ENCODE assay signal across 8 mouse cellular contexts in genomic region chr12:86798773-86799540, GRCm38 (mm10).
DNase-seq lines count a peak whose midpoint lies in the region; ATAC-seq and TF ChIP-seq lines count a peak whose summit lies in the region.

No protein-coding gene starts in this region.

- peak overlapping the region; percentile 17; the same call in 1 of the 2 replicates for H3K9ac ChIP-seq in heart, embryonic 14.5 days (ENCODE audit: low read length)
- H3K9ac ChIP-seq in liver, embryonic 16.5 days (ENCODE audit: low read depth, low read length), result no peak overlapping the region

- peak overlapping the region; percentile 38 for H3K4me2 ChIP-seq in heart, embryonic 14.5 days (ENCODE audit: low read length)
- no peak overlapping the region for H3K4me2 ChIP-seq in liver, embryonic 16.5 days (ENCODE audit: low read depth, low read length)

- no peak overlapping the region for H3K4me3 ChIP-seq in bone marrow, adult 2 months (replicated peaks; ENCODE audit: control insufficient read depth, low read depth, low read length)
- H3K4me3 ChIP-seq in forebrain, embryonic 10.5 days, result no peak overlapping the region
- no peak overlapping the region for H3K4me3 ChIP-seq in heart, embryonic 14.5 days (ENCODE audit: control insufficient read depth in 1 of 2, insufficient read depth in 1 of 2, low read depth in 1 of 2, low read length in 2 of 2)
- H3K4me3 ChIP-seq in liver, embryonic 16.5 days (ENCODE audit: low read depth, low read length), result no peak overlapping the region

- no peak for ATAC-seq in heart, embryonic 14.5 days (ENCODE audit: insufficient number of reproducible peaks, insufficient read depth, low FRiP score, low read depth)
- ATAC-seq in liver, embryonic 16.5 days (ENCODE audit: low read depth), result no peak

- TF ChIP-seq CTCF in bone marrow, adult 2 months (IDR thresholded peaks at IDR 0.05; ENCODE audit: control insufficient read depth, insufficient read depth, low read length), result peak; percentile 66

- H3K36me3 ChIP-seq in forebrain, embryonic 10.5 days (replicated peaks), result no peaks in the 10 kb centered on the region
- no peaks in the 10 kb centered on the region for H3K36me3 ChIP-seq in heart, embryonic 14.5 days (ENCODE audit: control insufficient read depth, insufficient read depth, low read length)
- no peaks in the 10 kb centered on the region for H3K36me3 ChIP-seq in liver, embryonic 16.5 days (ENCODE audit: control insufficient read depth, insufficient read depth)

- DNase-seq in B cell, adult 2 months, result peak; percentile 82 to 83
- DNase-seq in forebrain, embryonic 10.5 days (ENCODE audit: extremely low spot score, low spot score), result peak; percentile 91
- peak; percentile 91 to 96 for DNase-seq in kidney, postnatal 36 days
- peak; percentile 83 for DNase-seq in ovary, postnatal 10 days (ENCODE audit: low spot score)
- peak; percentile 84 for DNase-seq in thymus, postnatal 25 days

- TF ChIP-seq POLR2A in bone marrow, adult 2 months (IDR thresholded peaks at IDR 0.05; ENCODE audit: borderline replicate concordance, control insufficient read depth, low read depth, low read length), result no peak

- WGBS in bone marrow, adult 2 months, result 62% methylated on average over 14 of the region's 14 CpGs
- WGBS in forebrain, embryonic 10.5 days, result 21% methylated on average over 14 of the region's 14 CpGs
- 16% methylated on average over 14 of the region's 14 CpGs for WGBS in heart, embryonic 14.5 days
- 40% methylated on average over 14 of the region's 14 CpGs for WGBS in liver, embryonic 16.5 days (ENCODE audit: insufficient replicate concordance)

- peaks cover 14% of the 10 kb centered on the region for H3K27me3 ChIP-seq in forebrain, embryonic 10.5 days (ENCODE audit: poor library complexity, severe bottlenecking)
- no peaks in the 10 kb centered on the region for H3K27me3 ChIP-seq in heart, embryonic 14.5 days (ENCODE audit: control insufficient read depth, insufficient read depth, low read length)
- H3K27me3 ChIP-seq in liver, embryonic 16.5 days (ENCODE audit: control insufficient read depth, insufficient read depth, low read depth, low read length), result no peaks in the 10 kb centered on the region

- no peak overlapping the region for H3K27ac ChIP-seq in bone marrow, adult 2 months (ENCODE audit: control insufficient read depth, insufficient read depth, low read depth, low read length, poor library complexity)
- H3K27ac ChIP-seq in forebrain, embryonic 10.5 days, result peak overlapping the region; percentile 88
- H3K27ac ChIP-seq in heart, embryonic 14.5 days (replicated peaks in 1 of 2; ENCODE audit: control insufficient read depth in 1 of 2, insufficient read depth in 1 of 2, low read depth in 2 of 2, low read length in 2 of 2), result peak overlapping the region; percentile 46 to 69
- H3K27ac ChIP-seq in liver, embryonic 16.5 days (ENCODE audit: low read length), result peak overlapping the region; percentile 33; the same call in 1 of the 2 replicates

- H3K4me1 ChIP-seq in bone marrow, adult 2 months (ENCODE audit: control insufficient read depth, insufficient read depth, low read length), result peaks cover 8% of the 10 kb centered on the region
- H3K4me1 ChIP-seq in forebrain, embryonic 10.5 days, result peaks cover 78% of the 10 kb centered on the region
- H3K4me1 ChIP-seq in heart, embryonic 14.5 days (ENCODE audit: control insufficient read depth in 2 of 2, insufficient read depth in 2 of 2, low read length in 2 of 2), result peaks cover 41 to 60% of the 10 kb centered on the region in 2 experiments
- H3K4me1 ChIP-seq in liver, embryonic 16.5 days (ENCODE audit: control insufficient read depth, low read depth, low read length), result peaks cover 35% of the 10 kb centered on the region

- H3K9me3 ChIP-seq in forebrain, embryonic 10.5 days, result no peaks in the 10 kb centered on the region
- no peaks in the 10 kb centered on the region for H3K9me3 ChIP-seq in heart, embryonic 14.5 days (ENCODE audit: control insufficient read depth, low read length)
- no peaks in the 10 kb centered on the region for H3K9me3 ChIP-seq in liver, embryonic 16.5 days (replicated peaks; ENCODE audit: control insufficient read depth, low read length)
